Comparison of ENCODE assay signal across 8 mouse cellular contexts in the genomic region with DNA sequence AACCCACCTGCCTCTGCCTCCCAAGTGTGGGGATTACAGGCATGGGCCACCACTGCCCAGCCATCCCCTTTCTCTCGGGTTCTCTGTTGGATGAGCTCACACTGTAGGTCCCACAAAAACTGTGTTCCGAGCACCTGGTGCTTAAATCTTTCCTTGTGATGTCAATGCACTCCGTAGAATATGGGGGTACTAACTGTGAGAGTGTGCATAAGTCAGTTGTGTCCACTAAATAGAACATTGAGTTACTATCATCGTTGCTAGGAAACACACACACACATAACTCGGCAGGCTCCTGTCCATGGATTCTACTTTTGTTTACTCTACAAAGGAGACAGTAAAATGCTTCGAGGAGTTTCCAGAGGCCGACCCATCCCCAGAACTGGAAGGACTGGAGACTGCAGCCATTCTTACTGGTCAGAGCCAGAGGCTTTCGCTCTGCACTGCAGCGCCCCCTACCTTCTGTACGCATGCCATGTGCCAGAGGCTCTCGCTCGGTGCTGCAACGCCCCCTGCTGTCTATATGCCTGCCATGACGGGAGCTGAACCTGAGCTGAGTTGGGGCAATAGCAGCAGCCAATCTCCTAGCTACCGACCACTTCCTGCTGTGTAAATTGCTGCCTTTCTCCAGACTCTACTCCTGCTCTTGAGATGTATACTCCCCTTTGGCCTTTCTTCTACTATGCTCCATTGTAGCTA. TPM values are rescaled to one million over a fixed set of nuclear protein-coding genes. Genes with fewer than 3 reads are reported as not detected.
A peak's percentile ranks its signal among the peaks of the same experiment; 100 is the strongest.
DNase-seq lines count a peak whose midpoint lies in the region; ATAC-seq lines count a peak whose summit lies in the region.

No protein-coding gene starts in this region.

- H3K4me3 ChIP-seq in hindbrain, embryonic 10.5 days, result peak overlapping the region; percentile 1; the same call in 1 of the 2 replicates
- H3K4me3 ChIP-seq in lung, embryonic 16.5 days (ENCODE audit: low read length), result no peak overlapping the region

- H3K36me3 ChIP-seq in hindbrain, embryonic 10.5 days, result peaks cover 11% of the 10 kb centered on the region
- H3K36me3 ChIP-seq in lung, embryonic 16.5 days (ENCODE audit: control insufficient read depth, insufficient read depth, low read length), result no peaks in the 10 kb centered on the region

- WGBS in hindbrain, embryonic 10.5 days, result 29% methylated on average over 15 of the region's 15 CpGs
- WGBS in lung, embryonic 16.5 days, result 21% methylated on average over 15 of the region's 15 CpGs

- no peak overlapping the region for H3K4me2 ChIP-seq in lung, embryonic 16.5 days (ENCODE audit: low read depth, low read length)

- H3K9ac ChIP-seq in lung, embryonic 16.5 days (ENCODE audit: low read length), result no peak overlapping the region

- ATAC-seq in frontal cortex, adult (ENCODE audit: low TSS enrichment), result peak; percentile 93
- peak; percentile 94 for ATAC-seq in lung, embryonic 16.5 days (ENCODE audit: low read depth)

- H3K4me1 ChIP-seq in hindbrain, embryonic 10.5 days (replicated peaks), result peaks cover 21% of the 10 kb centered on the region
- no peaks in the 10 kb centered on the region; the same call in 1 of the 2 replicates for H3K4me1 ChIP-seq in lung, embryonic 16.5 days (replicated peaks; ENCODE audit: control insufficient read depth, insufficient read depth, low read length)

- peak; percentile 74 for DNase-seq in MEL-GATA-1-ER (ENCODE audit: extremely low read depth, low read depth)
- DNase-seq in cerebellum, adult 8-10 months, result peak; percentile 97
- peak; percentile 94 for DNase-seq in hindbrain, embryonic 10.5 days (ENCODE audit: low spot score)
- peak; percentile 93 for DNase-seq in layer of hippocampus, adult 9-10 months (ENCODE audit: low spot score)
- peak; percentile 96 for DNase-seq in ovary, postnatal 10 days (ENCODE audit: low spot score)
- DNase-seq in thymus, postnatal 0 days (ENCODE audit: low spot score), result peak; percentile 94

- H3K27ac ChIP-seq in hindbrain, embryonic 10.5 days, result peak overlapping the region; percentile 40; the same call in 1 of the 2 replicates
- no peak overlapping the region for H3K27ac ChIP-seq in lung, embryonic 16.5 days (ENCODE audit: low read length)

- H3K27me3 ChIP-seq in hindbrain, embryonic 10.5 days (ENCODE audit: insufficient read depth, poor library complexity, severe bottlenecking), result no peaks in the 10 kb centered on the region
- no peaks in the 10 kb centered on the region for H3K27me3 ChIP-seq in lung, embryonic 16.5 days (ENCODE audit: control insufficient read depth, insufficient read depth, low read depth, low read length)

- no peaks in the 10 kb centered on the region for H3K9me3 ChIP-seq in hindbrain, embryonic 10.5 days
- H3K9me3 ChIP-seq in lung, embryonic 16.5 days (ENCODE audit: control insufficient read depth, low read length), result no peaks in the 10 kb centered on the region

RNA-seq across cellular contexts. Expression of gene Rfng, which starts 8.1 kb away (rescaled TPM):
- polyA plus RNA-seq in hindbrain, embryonic 10.5 days (2016; fragmentation: Nextera tagmentation; extraction: Ambion mirVana), result 46.4 and 63.7 TPM in 2 replicates
- 39.3 and 43.0 TPM in 2 replicates for polyA plus RNA-seq in lung, embryonic 16.5 days (2015; fragmentation: Nextera tagmentation; extraction: Ambion mirVana)
- polyA plus RNA-seq in thymus, postnatal 0 days (2015; fragmentation: Nextera tagmentation; extraction: Ambion mirVana), result 23.7 and 30.1 TPM in 2 replicates

RNA-seq across cellular contexts. Expression of gene Gps1, which starts 8.2 kb away (rescaled TPM):
- 276 and 285 TPM in 2 replicates for polyA plus RNA-seq in hindbrain, embryonic 10.5 days (2016; fragmentation: Nextera tagmentation; extraction: Ambion mirVana)
- polyA plus RNA-seq in lung, embryonic 16.5 days (2015; fragmentation: Nextera tagmentation; extraction: Ambion mirVana), result 187 and 188 TPM in 2 replicates
- 130 and 134 TPM in 2 replicates for polyA plus RNA-seq in thymus, postnatal 0 days (2015; fragmentation: Nextera tagmentation; extraction: Ambion mirVana)

RNA-seq across cellular contexts. Expression of gene Hmga1b, which starts 13.3 kb away (rescaled TPM):
- polyA plus RNA-seq in hindbrain, embryonic 10.5 days (2016; fragmentation: Nextera tagmentation; extraction: Ambion mirVana), result 8.9 and 12.2 TPM in 2 replicates
- polyA plus RNA-seq in lung, embryonic 16.5 days (2015; fragmentation: Nextera tagmentation; extraction: Ambion mirVana), result 3.9 and 5.0 TPM in 2 replicates
- 9.7 and 11.5 TPM in 2 replicates for polyA plus RNA-seq in thymus, postnatal 0 days (2015; fragmentation: Nextera tagmentation; extraction: Ambion mirVana)

RNA-seq across cellular contexts. Expression of gene Dus1l, which starts 20.3 kb away (rescaled TPM):
- polyA plus RNA-seq in hindbrain, embryonic 10.5 days (2016; fragmentation: Nextera tagmentation; extraction: Ambion mirVana), result 95.4 and 97.1 TPM in 2 replicates
- polyA plus RNA-seq in lung, embryonic 16.5 days (2015; fragmentation: Nextera tagmentation; extraction: Ambion mirVana), result 74.0 and 80.9 TPM in 2 replicates
- polyA plus RNA-seq in thymus, postnatal 0 days (2015; fragmentation: Nextera tagmentation; extraction: Ambion mirVana), result 87.0 and 92.2 TPM in 2 replicates

RNA-seq across cellular contexts. Expression of gene Cbr2, which starts 44.0 kb away (rescaled TPM):
- 1.6 and 2.1 TPM in 2 replicates for polyA plus RNA-seq in hindbrain, embryonic 10.5 days (2016; fragmentation: Nextera tagmentation; extraction: Ambion mirVana)
- polyA plus RNA-seq in lung, embryonic 16.5 days (2015; fragmentation: Nextera tagmentation; extraction: Ambion mirVana), result 194 and 348 TPM in 2 replicates
- 179 and 229 TPM in 2 replicates for polyA plus RNA-seq in thymus, postnatal 0 days (2015; fragmentation: Nextera tagmentation; extraction: Ambion mirVana)
